Mouse (Mus musculus) cerebellum, adult (tissue): ENCODE data around the gene Gpd1.
A peak's percentile ranks its signal among the peaks of the same experiment; 100 is the strongest.
"Not testable (repeated sequence)": the region's sequence is repeated elsewhere in the genome, so short reads cannot be mapped to it uniquely, and the experiment has no call there.

Experiments
- ATAC-seq: cut with Nextera tagmentation; 2 replicates; pipeline ENCODE4 v1.9.2; 2017; ENCODE audit warnings: mild to moderate bottlenecking, moderate library complexity, mixed read lengths; ENCODE audit not compliant: insufficient number of reproducible peaks, low FRiP score, low TSS enrichment

Gene Gpd1

DNA sequence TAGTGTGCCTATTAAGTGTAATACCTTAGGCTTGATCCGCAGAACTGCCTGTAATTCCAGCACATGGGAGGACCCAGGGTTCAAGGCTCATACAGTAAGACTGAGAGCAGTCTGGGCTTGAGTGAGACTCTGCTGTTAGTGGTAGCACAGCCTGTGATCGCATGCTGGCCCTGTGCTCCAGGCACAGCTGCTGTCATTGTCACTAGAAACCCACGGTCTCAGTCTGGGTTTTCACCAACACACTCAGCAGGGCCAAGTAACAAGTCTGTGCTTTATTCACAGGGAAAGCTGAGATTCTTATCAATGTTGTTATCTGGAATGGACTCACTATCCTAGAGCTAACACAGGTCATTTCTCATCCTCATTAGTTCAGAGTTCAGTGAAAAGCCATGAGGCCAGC, 36.9 kb downstream of the Gpd1 start:
- no peak for ATAC-seq

DNA sequence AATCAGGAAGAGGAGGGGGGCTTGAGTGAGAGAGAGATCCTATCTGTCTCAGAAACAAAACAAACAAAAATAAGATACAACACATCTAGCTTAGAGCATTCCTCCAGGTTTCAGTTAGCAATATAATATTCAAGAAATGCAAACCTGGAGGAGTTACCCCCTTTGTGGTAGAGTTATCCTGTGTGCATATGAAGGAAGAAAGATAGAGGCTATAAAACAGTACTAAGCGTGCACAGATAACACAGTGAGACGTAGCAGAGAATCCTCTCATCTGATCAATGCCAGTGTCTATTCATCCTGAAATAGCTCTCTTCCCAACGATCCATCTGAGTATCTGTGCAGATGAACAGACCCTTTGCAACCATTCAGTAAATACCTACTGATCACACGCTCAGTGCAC, 50.2 kb downstream of the Gpd1 start:
- no peak for ATAC-seq

DNA sequence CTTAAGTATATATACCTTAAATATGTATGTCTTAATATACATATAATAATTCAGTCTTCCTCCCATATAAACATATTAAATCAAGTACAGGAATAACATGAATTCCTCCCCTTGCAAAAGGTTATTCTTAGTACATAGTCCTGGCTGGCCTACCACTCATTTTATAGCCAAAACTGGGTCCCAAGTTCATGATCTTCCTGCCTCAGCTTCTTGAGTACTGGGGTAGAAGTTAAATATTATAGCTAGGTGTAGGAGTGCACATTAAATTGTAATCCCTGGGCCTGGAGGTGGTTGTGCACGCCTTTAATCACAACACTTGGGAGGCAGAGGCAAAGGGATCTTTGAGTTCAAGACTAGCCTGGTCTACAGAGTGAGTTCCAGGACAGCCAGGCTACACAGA, 51.4 kb downstream of the Gpd1 start:
- ATAC-seq, result no peak

DNA sequence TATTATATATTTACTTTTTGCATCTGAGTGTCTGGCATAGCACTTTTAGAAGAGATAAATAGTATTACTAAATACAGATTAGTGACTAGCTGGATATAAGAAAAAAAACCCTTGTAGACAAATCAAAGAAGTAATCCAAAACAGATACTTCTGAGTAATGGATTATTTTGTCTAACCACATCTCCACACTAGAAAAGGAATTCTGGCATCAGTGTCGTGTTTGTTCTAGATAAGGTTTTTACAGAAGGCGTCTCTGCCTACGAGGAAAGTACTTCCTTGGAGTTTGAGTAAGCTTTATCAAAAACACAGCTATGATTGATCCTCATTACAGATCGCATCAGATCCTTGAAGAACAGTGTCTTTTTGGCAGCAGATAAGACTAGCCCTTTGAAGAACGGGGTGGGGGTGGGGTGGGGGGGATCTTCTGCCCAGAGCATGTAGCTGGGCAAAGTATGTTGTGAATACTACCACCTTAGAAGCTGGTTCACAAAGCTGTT, 53.7 kb downstream of the Gpd1 start:
- ATAC-seq, result no peak

DNA sequence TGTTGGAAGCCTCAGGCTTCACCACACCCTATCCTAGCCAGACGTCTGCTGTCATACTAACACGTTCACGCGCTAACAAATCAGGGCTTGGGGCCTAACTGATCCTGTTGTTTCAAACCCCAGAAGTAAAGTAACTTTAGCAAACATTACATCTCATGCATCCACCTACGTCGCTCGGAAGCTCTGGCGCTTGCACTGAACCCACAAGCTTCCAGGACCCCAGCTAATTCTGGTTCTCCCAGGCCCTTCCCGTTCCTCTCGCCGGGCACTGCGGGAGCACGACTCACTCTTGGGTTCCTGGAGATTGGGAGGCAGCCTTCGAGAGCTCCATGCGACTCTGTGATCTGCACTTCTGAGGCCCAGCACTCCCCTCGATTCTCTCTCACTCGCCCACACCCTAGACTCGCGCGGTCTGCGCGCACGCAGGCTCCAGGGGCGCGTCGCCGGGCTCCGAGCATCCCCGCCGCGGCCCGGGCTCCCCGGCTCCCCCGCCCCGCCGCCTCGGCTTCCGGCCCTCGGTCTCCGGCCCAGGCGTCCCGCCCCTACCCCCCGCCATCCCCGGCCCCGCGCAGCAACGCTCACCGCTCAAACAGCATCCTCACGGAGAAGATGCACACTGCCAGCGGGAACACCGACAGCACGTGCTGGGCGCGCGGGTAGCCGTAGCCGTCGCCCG, 54.4 kb downstream of the Gpd1 start:
- peak; percentile 53; the same call in 1 of the 2 replicates for ATAC-seq

DNA sequence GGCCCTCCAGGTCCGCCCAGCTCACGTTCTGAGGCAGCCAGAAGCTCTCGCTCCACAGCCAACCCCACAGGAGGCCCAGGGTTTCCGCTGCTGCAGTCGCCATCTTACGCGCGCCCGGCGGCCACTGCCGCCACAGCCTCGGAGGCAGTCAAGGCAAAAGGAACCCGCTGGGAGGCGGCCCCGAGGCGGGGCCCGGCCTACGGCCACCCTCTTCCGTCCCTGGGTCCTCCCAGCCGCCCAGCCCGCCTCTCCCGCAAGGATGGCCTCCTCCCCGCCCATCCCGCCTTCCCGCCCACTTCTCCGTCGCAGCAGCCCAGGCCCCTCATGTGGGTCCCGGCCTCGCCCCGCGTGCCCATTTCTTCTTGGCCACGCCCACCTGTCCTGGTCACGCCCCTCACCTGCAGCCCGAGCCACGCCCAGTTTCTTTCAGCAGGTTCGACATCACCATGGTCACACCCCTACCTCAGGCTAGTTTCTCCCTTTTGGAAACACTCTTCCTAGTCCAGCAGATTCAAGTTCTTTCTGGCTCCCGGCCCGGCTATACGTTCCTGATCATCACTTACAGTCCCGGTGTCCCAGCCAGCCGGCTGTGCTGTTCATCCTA, 55.1 kb downstream of the Gpd1 start:
- peak; percentile 80 for ATAC-seq

DNA sequence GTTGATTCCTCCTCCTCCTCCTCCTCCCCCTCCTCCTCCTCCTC, 55.4 kb downstream of the Gpd1 start, which contains the start of gene Cers5:
Cers5 (minus strand) TSS at position 5 of the 44 bp plus-strand sequence.
- not testable (repeated sequence) for ATAC-seq

DNA sequence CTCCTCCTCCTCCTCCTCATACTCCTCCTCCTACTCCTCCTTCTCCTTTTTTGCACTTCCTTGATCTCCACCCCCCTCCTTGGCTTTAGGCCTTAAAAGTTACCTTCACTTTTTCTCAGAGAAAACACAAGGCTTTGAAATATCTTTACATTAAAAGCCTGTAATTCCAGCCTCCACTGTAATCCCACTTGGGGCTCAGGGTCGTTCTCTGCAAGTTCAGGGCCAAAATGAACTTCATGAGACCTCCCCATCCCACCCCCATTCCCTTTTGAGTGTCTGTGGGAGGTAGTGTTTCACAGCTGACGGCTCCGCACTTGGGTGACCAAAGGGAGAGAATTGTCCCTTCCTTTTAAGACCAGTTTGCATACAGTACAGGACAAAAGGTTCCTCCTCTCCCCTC, 55.6 kb downstream of the Gpd1 start:
- ATAC-seq, result no peak
